Mouse (Mus musculus) small intestine, adult 2 months (tissue): Measurements from ENCODE around the gene Crhr2.

Experiments
- CTCF ChIP-seq: fragments of 200-500 bp; IDR thresholded peaks from 2 replicates; pipeline ENCODE4 v1.5.1; 2012; ENCODE audit warnings: low read depth, mild to moderate bottlenecking, control low read depth, inconsistent platforms, low read length, moderate library complexity, mixed read lengths; ENCODE audit not compliant: insufficient replicate concordance, insufficient read length; ENCODE audit errors: extremely low read depth
- POLR2A ChIP-seq: fragments of 200-500 bp; IDR thresholded peaks from 2 replicates; pipeline ENCODE4 v1.6.1; 2012; ENCODE audit warnings: low read depth, mild to moderate bottlenecking, control low read depth, inconsistent platforms, low read length, moderate library complexity

GRCm38 (mm10) chr6:55152226-55152625, 19.4 kb upstream of the Crhr2 start:
- TF ChIP-seq POLR2A: no peak
- no peak for TF ChIP-seq CTCF
